Comparison of ENCODE assay signal across 13 mouse cellular contexts in genomic region chr11:46109206-46109605, GRCm38 (mm10). TPM values are rescaled to one million over a fixed set of nuclear protein-coding genes. Genes with fewer than 3 reads are reported as not detected.
"Had no signal": no experiment of that assay in that cellular context is flagged by ENCODE, and none has a peak within 500 bp of the region (broad histone marks: within the 10 kb centered on the region; RNA-seq: fewer than 3 reads in every experiment).

No protein-coding gene starts in this region.

- H3K4me1 ChIP-seq: limb, embryonic 15.5 days; liver, embryonic 12.5 days; midbrain, embryonic 12.5 days had no signal

- H3K9me3 ChIP-seq: limb, embryonic 15.5 days; liver, embryonic 12.5 days; midbrain, embryonic 12.5 days had no signal

- DNase-seq: kidney, adult 8-10 months; kidney, postnatal 25 days; lung, embryonic 14.5 days; lung, postnatal 10 days; lung, postnatal 4 days; thymus, adult 18-20 months; thymus, postnatal 14 days had no signal

- H3K4me2 ChIP-seq: limb, embryonic 15.5 days; liver, embryonic 12.5 days; lung, embryonic 14.5 days; midbrain, embryonic 12.5 days had no signal

- H3K36me3 ChIP-seq: liver, embryonic 12.5 days had no signal

- ATAC-seq: liver, embryonic 12.5 days had no signal

- H3K4me3 ChIP-seq: left cerebral cortex, adult 2 months; limb, embryonic 15.5 days; liver, embryonic 12.5 days; midbrain, embryonic 12.5 days had no signal

- H3K9ac ChIP-seq: limb, embryonic 15.5 days; liver, embryonic 12.5 days; lung, embryonic 14.5 days; midbrain, embryonic 12.5 days had no signal

- H3K27me3 ChIP-seq: limb, embryonic 15.5 days; liver, embryonic 12.5 days; midbrain, embryonic 12.5 days had no signal

- H3K27ac ChIP-seq: left cerebral cortex, adult 2 months; limb, embryonic 15.5 days; liver, embryonic 12.5 days; midbrain, embryonic 12.5 days had no signal

RNA-seq across cellular contexts. Expression of gene Nipal4, which starts 57.1 kb away (rescaled TPM):
- total RNA-seq: megakaryocyte, adult 5-6 weeks had no signal
- polyA plus RNA-seq: neural tube, embryonic 14.5 days had no signal
